Mouse (Mus musculus): Measurements from ENCODE around the gene Btbd9. TPM values are rescaled to one million over a fixed set of nuclear protein-coding genes. Genes with fewer than 3 reads are reported as not detected.

Gene Btbd9
- polyA plus RNA-seq, 1 experiment = 21.6 TPM

GRCm38 (mm10) chr17:30485067-30485854 lies 91.0 kb downstream of the Btbd9 start:
- Histone ChIP-seq H3K9ac (ENCODE audit: low read depth, poor library complexity, severe bottlenecking) (no peak overlapping the region), H3K4me1 (ENCODE audit: control insufficient read depth, insufficient read depth, low read length) (no peaks in the 10 kb centered on the region), H3K27ac (ENCODE audit: insufficient read depth, low read length) (no peak overlapping the region), H3K27me3 (ENCODE audit: control insufficient read depth, insufficient read depth, low read length, poor library complexity, severe bottlenecking) (no peaks in the 10 kb centered on the region), H3K36me3 (ENCODE audit: control insufficient read depth, insufficient read depth, low read length, poor library complexity, severe bottlenecking) (no peaks in the 10 kb centered on the region; the same call in 1 of the 2 replicates), H3K9me3 (replicated peaks; ENCODE audit: control insufficient read depth, insufficient read depth, low read length, poor library complexity, severe bottlenecking) (no peaks in the 10 kb centered on the region; the same call in 1 of the 2 replicates), H3K4me3 (ENCODE audit: low read depth, low read length) (no peak overlapping the region)
- no peak for TF ChIP-seq EP300 (IDR thresholded peaks at IDR 0.05; ENCODE audit: insufficient read depth, low read depth, low read length)
- no peak for TF ChIP-seq POLR2A (IDR thresholded peaks at IDR 0.05; ENCODE audit: insufficient read depth, low read length)
- TF ChIP-seq CTCF (IDR thresholded peaks at IDR 0.05; ENCODE audit: low read depth, low read length) = no peak

- Histone ChIP-seq H3K4me1 (ENCODE audit: control insufficient read depth, insufficient read depth, low read length) (no peaks in the 10 kb centered on the region), H3K9me3 (replicated peaks; ENCODE audit: control insufficient read depth, insufficient read depth, low read length, poor library complexity, severe bottlenecking) (no peaks in the 10 kb centered on the region; the same call in 1 of the 2 replicates), H3K9ac (ENCODE audit: low read depth, poor library complexity, severe bottlenecking) (no peak overlapping the region), H3K27ac (ENCODE audit: insufficient read depth, low read length) (no peak overlapping the region), H3K4me3 (ENCODE audit: low read depth, low read length) (no peak overlapping the region), H3K27me3 (ENCODE audit: control insufficient read depth, insufficient read depth, low read length, poor library complexity, severe bottlenecking) (no peaks in the 10 kb centered on the region), H3K36me3 (ENCODE audit: control insufficient read depth, insufficient read depth, low read length, poor library complexity, severe bottlenecking) (no peaks in the 10 kb centered on the region; the same call in 1 of the 2 replicates)
- TF ChIP-seq CTCF (IDR thresholded peaks at IDR 0.05; ENCODE audit: low read depth, low read length) (no peak), EP300 (IDR thresholded peaks at IDR 0.05; ENCODE audit: insufficient read depth, low read depth, low read length) (no peak), POLR2A (IDR thresholded peaks at IDR 0.05; ENCODE audit: insufficient read depth, low read length) (no peak)
These were observed 91.7 kb downstream of the Btbd9 start for GRCm38 (mm10) chr17:30484446-30485066.

GRCm38 (mm10) chr17:30481766-30482165 lies 94.5 kb downstream of the Btbd9 start:
- H3K4me3 ChIP-seq (ENCODE audit: low read depth, low read length) = no peak overlapping the region
- no peak overlapping the region for H3K9ac ChIP-seq (ENCODE audit: low read depth, poor library complexity, severe bottlenecking)
- no peaks in the 10 kb centered on the region for H3K27me3 ChIP-seq (ENCODE audit: control insufficient read depth, insufficient read depth, low read length, poor library complexity, severe bottlenecking)
- no peaks in the 10 kb centered on the region for H3K4me1 ChIP-seq (ENCODE audit: control insufficient read depth, insufficient read depth, low read length)
- TF ChIP-seq EP300 (IDR thresholded peaks at IDR 0.05; ENCODE audit: insufficient read depth, low read depth, low read length) (no peak), CTCF (IDR thresholded peaks at IDR 0.05; ENCODE audit: low read depth, low read length) (no peak), POLR2A (IDR thresholded peaks at IDR 0.05; ENCODE audit: insufficient read depth, low read length) (no peak)
- H3K36me3 ChIP-seq (ENCODE audit: control insufficient read depth, insufficient read depth, low read length, poor library complexity, severe bottlenecking) = no peaks in the 10 kb centered on the region; the same call in 1 of the 2 replicates
- H3K9me3 ChIP-seq (replicated peaks; ENCODE audit: control insufficient read depth, insufficient read depth, low read length, poor library complexity, severe bottlenecking) = no peaks in the 10 kb centered on the region
- no peak overlapping the region for H3K27ac ChIP-seq (ENCODE audit: insufficient read depth, low read length)

- H3K36me3 ChIP-seq (ENCODE audit: control insufficient read depth, insufficient read depth, low read length, poor library complexity, severe bottlenecking) = no peaks in the 10 kb centered on the region; the same call in 1 of the 2 replicates
- no peak overlapping the region for H3K4me3 ChIP-seq (ENCODE audit: low read depth, low read length)
- H3K4me1 ChIP-seq (ENCODE audit: control insufficient read depth, insufficient read depth, low read length) = no peaks in the 10 kb centered on the region
- TF ChIP-seq POLR2A (IDR thresholded peaks at IDR 0.05; ENCODE audit: insufficient read depth, low read length) = no peak
- TF ChIP-seq EP300 (IDR thresholded peaks at IDR 0.05; ENCODE audit: insufficient read depth, low read depth, low read length) = no peak
- no peak for TF ChIP-seq CTCF (IDR thresholded peaks at IDR 0.05; ENCODE audit: low read depth, low read length)
- H3K27me3 ChIP-seq (ENCODE audit: control insufficient read depth, insufficient read depth, low read length, poor library complexity, severe bottlenecking) = no peaks in the 10 kb centered on the region
- no peak overlapping the region for H3K9ac ChIP-seq (ENCODE audit: low read depth, poor library complexity, severe bottlenecking)
- H3K9me3 ChIP-seq (replicated peaks; ENCODE audit: control insufficient read depth, insufficient read depth, low read length, poor library complexity, severe bottlenecking) = no peaks in the 10 kb centered on the region
- no peak overlapping the region for H3K27ac ChIP-seq (ENCODE audit: insufficient read depth, low read length)
These were observed 94.9 kb downstream of the Btbd9 start for GRCm38 (mm10) chr17:30481341-30481740.

GRCm38 (mm10) chr17:30480381-30480780 lies 95.9 kb downstream of the Btbd9 start:
- no peak overlapping the region for H3K4me3 ChIP-seq (ENCODE audit: low read depth, low read length)
- H3K9ac ChIP-seq (ENCODE audit: low read depth, poor library complexity, severe bottlenecking) = no peak overlapping the region
- no peaks in the 10 kb centered on the region; the same call in 1 of the 2 replicates for H3K36me3 ChIP-seq (ENCODE audit: control insufficient read depth, insufficient read depth, low read length, poor library complexity, severe bottlenecking)
- H3K9me3 ChIP-seq (replicated peaks; ENCODE audit: control insufficient read depth, insufficient read depth, low read length, poor library complexity, severe bottlenecking) = no peaks in the 10 kb centered on the region
- H3K27me3 ChIP-seq (ENCODE audit: control insufficient read depth, insufficient read depth, low read length, poor library complexity, severe bottlenecking) = no peaks in the 10 kb centered on the region
- H3K27ac ChIP-seq (ENCODE audit: insufficient read depth, low read length) = no peak overlapping the region
- TF ChIP-seq POLR2A (IDR thresholded peaks at IDR 0.05; ENCODE audit: insufficient read depth, low read length) (no peak), CTCF (IDR thresholded peaks at IDR 0.05; ENCODE audit: low read depth, low read length) (no peak), EP300 (IDR thresholded peaks at IDR 0.05; ENCODE audit: insufficient read depth, low read depth, low read length) (no peak)
- no peaks in the 10 kb centered on the region for H3K4me1 ChIP-seq (ENCODE audit: control insufficient read depth, insufficient read depth, low read length)

GRCm38 (mm10) chr17:30478181-30478580 lies 98.1 kb downstream of the Btbd9 start:
- no peak overlapping the region for H3K9ac ChIP-seq (ENCODE audit: low read depth, poor library complexity, severe bottlenecking)
- H3K4me1 ChIP-seq (ENCODE audit: control insufficient read depth, insufficient read depth, low read length) = no peaks in the 10 kb centered on the region
- no peaks in the 10 kb centered on the region; the same call in 1 of the 2 replicates for H3K36me3 ChIP-seq (ENCODE audit: control insufficient read depth, insufficient read depth, low read length, poor library complexity, severe bottlenecking)
- H3K27me3 ChIP-seq (ENCODE audit: control insufficient read depth, insufficient read depth, low read length, poor library complexity, severe bottlenecking) = no peaks in the 10 kb centered on the region
- H3K4me3 ChIP-seq (ENCODE audit: low read depth, low read length) = no peak overlapping the region
- no peak overlapping the region for H3K27ac ChIP-seq (ENCODE audit: insufficient read depth, low read length)
- no peaks in the 10 kb centered on the region; the same call in 1 of the 2 replicates for H3K9me3 ChIP-seq (replicated peaks; ENCODE audit: control insufficient read depth, insufficient read depth, low read length, poor library complexity, severe bottlenecking)
- TF ChIP-seq EP300 (IDR thresholded peaks at IDR 0.05; ENCODE audit: insufficient read depth, low read depth, low read length) = no peak
- no peak for TF ChIP-seq POLR2A (IDR thresholded peaks at IDR 0.05; ENCODE audit: insufficient read depth, low read length)
- no peak for TF ChIP-seq CTCF (IDR thresholded peaks at IDR 0.05; ENCODE audit: low read depth, low read length)
